Mouse (Mus musculus) thymus, adult 2 months (tissue): Measurements from ENCODE around the gene Myo1g. TPM values are rescaled to one million over a fixed set of nuclear protein-coding genes. Genes with fewer than 3 reads are reported as not detected.

Source experiments
- DNase-seq: peaks from one replicate; pipeline ENCODE4 v3.0.0; 2021
- H3K27ac ChIP-seq: fragments of 200-500 bp; 2 replicates; pipeline ENCODE4 v1.5.1; 2012; ENCODE audit warnings: low read length, control low read depth; ENCODE audit not compliant: control insufficient read depth, insufficient read depth
- H3K27me3 ChIP-seq: fragments of 200-500 bp; 2 replicates; pipeline ENCODE4 v1.6.1; 2012; ENCODE audit warnings: mild to moderate bottlenecking, low read length, moderate library complexity, mixed read lengths; ENCODE audit not compliant: control insufficient read depth, insufficient read depth
- H3K36me3 ChIP-seq: fragments of 200-500 bp; 2 replicates; pipeline ENCODE4 v1.6.1; 2012; ENCODE audit warnings: mild to moderate bottlenecking, low read length, moderate library complexity; ENCODE audit not compliant: control insufficient read depth, insufficient read depth
- H3K4me1 ChIP-seq: fragments of 200-500 bp; replicated peaks from 2 replicates; pipeline ENCODE4 v1.6.1; 2012; ENCODE audit warnings: low read length; ENCODE audit not compliant: control insufficient read depth, insufficient read depth
- H3K4me3 ChIP-seq: fragments of 200-500 bp; 2 replicates; pipeline ENCODE4 v1.5.1; 2012; ENCODE audit warnings: mild to moderate bottlenecking, low read length, control low read depth, moderate library complexity; ENCODE audit not compliant: control insufficient read depth, insufficient read depth
- CTCF ChIP-seq: fragments of 200-500 bp; IDR thresholded peaks from 2 replicates; pipeline ENCODE4 v1.5.1; 2012; ENCODE audit warnings: mild to moderate bottlenecking, control low read depth, low read length, moderate library complexity, borderline replicate concordance; ENCODE audit not compliant: control insufficient read depth, poor library complexity, insufficient read depth; ENCODE audit errors: extremely low read depth
- POLR2A ChIP-seq: fragments of 200-500 bp; IDR thresholded peaks from 2 replicates; pipeline ENCODE4 v1.6.1; 2012; ENCODE audit warnings: mild to moderate bottlenecking, low read length, control low read depth, moderate library complexity; ENCODE audit not compliant: control insufficient read depth, poor library complexity, insufficient read depth; ENCODE audit errors: extremely low read depth
- WGBS: fragments of 180-500 bp; shearing (Covaris S2); methylation state at CpG from one replicate; pipeline ENCODE4 v1.1.7; 2018; 5-methylcytosine and 5-hydroxymethylcytosine counted together
- polyA plus RNA-seq: library from polyadenylated mRNA; depleted of rRNA; stranded (reverse); fragments of >200 nt; gene quantifications from 2 replicates; pipeline ENCODE4 v1.2.3, GENCODE M21; 2012

Gene Myo1g
- polyA plus RNA-seq, 1 experiment = 216 TPM

- TF ChIP-seq POLR2A = no peak
- no peak for TF ChIP-seq CTCF
- WGBS = 50% methylated on average over 1 of the region's 1 CpGs
- Histone ChIP-seq H3K27ac (no peak overlapping the region), H3K4me1 (no peaks in the 10 kb centered on the region), H3K4me3 (no peak overlapping the region), H3K27me3 (no peaks in the 10 kb centered on the region), H3K36me3 (peaks cover 45% of the 10 kb centered on the region)
- no peak for DNase-seq
Observed at GRCm38 (mm10) chr11:6508269-6508876, 12.4 kb downstream of the Myo1g start.

- H3K36me3 ChIP-seq = peaks cover 32% of the 10 kb centered on the region
- H3K4me3 ChIP-seq = no peak overlapping the region
- WGBS = 96% methylated on average over 9 of the region's 9 CpGs
- DNase-seq = no peak
- no peaks in the 10 kb centered on the region for H3K27me3 ChIP-seq
- H3K27ac ChIP-seq = no peak overlapping the region
- no peaks in the 10 kb centered on the region for H3K4me1 ChIP-seq
- TF ChIP-seq CTCF (no peak), POLR2A (no peak)
Observed at GRCm38 (mm10) chr11:6506516-6506915, 14.2 kb downstream of the Myo1g start.

GRCm38 (mm10) chr11:6504689-6505088, 16.1 kb downstream of the Myo1g start:
- Histone ChIP-seq H3K4me3 (no peak overlapping the region), H3K27ac (no peak overlapping the region), H3K36me3 (peaks cover 15% of the 10 kb centered on the region), H3K4me1 (no peaks in the 10 kb centered on the region), H3K27me3 (no peaks in the 10 kb centered on the region)
- TF ChIP-seq POLR2A (no peak), CTCF (no peak)
- no peak for DNase-seq
- WGBS = 96% methylated on average over 6 of the region's 6 CpGs

DNA sequence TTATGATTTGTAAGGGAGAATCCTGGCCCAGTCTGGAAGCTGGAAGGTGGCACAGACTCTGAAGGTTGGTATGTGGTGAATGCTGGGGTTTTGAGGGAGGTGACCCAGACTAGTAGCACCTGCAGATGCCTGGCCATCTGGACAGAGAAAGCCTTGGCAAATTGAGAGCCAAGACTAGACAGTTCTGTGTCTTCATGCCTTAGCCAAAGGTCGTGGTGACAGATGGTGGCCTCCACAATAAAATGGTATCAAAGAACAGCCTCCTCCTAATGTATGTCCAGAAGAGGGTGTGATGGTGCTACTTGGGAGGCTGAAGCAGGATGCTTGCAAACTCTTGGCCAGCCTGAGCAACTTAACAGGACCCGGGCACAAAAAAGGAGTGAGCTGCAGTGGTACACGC, 16.5 kb downstream of the Myo1g start:
- Histone ChIP-seq H3K4me3 (no peak overlapping the region), H3K4me1 (no peaks in the 10 kb centered on the region), H3K36me3 (peaks cover 15% of the 10 kb centered on the region), H3K27ac (no peak overlapping the region), H3K27me3 (no peaks in the 10 kb centered on the region)
- WGBS = 81% methylated on average over 3 of the region's 3 CpGs
- DNase-seq = no peak
- TF ChIP-seq CTCF (no peak), POLR2A (no peak)

DNA sequence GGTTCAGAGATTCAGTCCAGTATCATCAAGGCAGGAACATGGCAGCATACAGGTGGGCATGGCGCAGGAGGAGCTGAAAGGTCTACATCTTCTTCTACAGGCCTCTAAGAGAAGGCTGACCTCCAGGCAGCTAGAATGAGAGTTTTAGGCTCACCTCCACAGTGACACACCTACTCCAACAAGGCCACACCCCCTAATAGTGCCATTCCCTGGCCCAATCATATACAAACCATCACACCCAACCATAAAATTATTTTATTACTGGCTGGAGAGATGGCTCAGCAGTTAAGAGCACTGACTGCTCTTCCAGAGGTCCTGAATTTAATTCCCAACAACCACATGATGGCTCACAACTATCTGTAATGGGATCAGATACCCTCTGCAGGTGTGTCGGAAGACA, 18.3 kb downstream of the Myo1g start:
- Histone ChIP-seq H3K27ac (no peak overlapping the region), H3K4me1 (no peaks in the 10 kb centered on the region), H3K36me3 (peaks cover 6% of the 10 kb centered on the region), H3K4me3 (no peak overlapping the region), H3K27me3 (no peaks in the 10 kb centered on the region)
- no peak for DNase-seq
- WGBS = 100% methylated on average over 2 of the region's 2 CpGs
- TF ChIP-seq POLR2A (no peak), CTCF (no peak)

DNA sequence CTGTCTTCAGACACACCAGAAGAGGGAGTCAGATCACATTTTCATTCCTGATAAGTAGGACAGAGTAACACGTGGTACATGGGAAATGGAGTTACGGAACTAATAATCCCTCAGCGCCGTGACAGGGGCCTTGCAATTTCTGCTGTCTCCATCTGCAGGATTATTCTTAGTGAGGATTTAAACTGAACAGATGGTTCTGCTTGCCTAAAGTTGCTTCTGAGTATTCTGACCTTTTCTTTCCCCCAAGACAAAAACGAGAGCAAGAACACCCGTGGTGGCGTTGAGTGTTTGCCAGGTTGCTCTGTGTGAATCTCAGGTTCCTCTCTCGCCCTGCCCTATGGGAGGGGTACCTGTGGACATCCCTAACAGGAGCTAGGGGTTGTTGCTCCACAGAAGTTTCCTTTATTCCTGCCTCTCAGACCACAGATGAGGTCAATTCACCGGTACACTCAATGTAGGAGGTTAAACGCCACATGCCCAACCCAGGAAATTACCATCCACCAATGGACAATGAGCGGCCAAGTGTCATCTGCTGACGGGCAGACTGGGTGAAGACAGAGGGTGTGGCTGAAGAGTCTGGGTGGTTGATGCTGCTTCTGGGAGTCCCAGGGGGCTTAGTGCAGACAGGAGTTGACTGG, 23.3 kb downstream of the Myo1g start:
- H3K36me3 ChIP-seq = no peaks in the 10 kb centered on the region
- WGBS = 55% methylated on average over 12 of the region's 12 CpGs
- H3K27me3 ChIP-seq = no peaks in the 10 kb centered on the region
- DNase-seq = no peak
- no peaks in the 10 kb centered on the region for H3K4me1 ChIP-seq
- TF ChIP-seq CTCF (no peak), POLR2A (no peak)
- H3K4me3 ChIP-seq = no peak overlapping the region
- H3K27ac ChIP-seq = no peak overlapping the region

DNA sequence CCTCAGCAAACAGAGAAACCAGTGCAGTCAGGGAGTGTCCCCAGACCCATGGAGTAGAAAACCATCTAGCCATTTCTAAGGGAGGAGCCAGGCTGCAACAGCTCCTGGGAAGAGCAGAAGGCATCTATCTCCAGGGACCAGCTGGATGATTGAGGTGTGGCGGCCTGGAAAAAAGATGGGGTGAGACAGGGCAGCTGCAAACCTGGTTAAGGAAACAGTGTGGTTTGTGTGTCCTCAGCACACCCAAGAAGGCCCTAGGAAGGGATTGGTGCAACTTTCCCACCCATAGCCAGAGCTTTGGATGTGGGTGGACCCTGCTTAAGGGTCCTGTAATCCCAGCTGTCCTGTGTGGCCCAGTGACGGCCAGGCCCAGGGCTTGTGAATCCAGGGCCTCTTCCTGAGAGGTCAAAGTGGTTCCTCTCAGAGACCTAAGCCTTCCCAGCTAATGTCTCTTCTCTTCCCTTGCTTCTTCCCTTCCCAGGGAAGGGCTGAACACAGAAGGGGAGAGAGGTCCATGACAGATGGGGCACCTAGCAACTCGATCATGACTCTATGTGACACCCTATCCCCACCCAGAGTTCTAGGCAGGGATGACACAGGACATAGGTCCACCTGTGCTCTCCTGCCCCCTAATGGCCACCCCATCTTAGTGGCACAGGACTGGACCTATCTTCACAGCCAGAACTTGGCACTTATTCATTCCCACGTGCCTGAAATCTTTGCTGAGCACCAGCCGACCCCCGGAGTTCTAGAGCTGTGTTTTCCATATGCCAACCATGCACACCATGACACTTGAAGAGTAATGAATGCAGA, 30.9 kb downstream of the Myo1g start:
- WGBS = 56% methylated on average over 6 of the region's 6 CpGs
- H3K27ac ChIP-seq = no peak overlapping the region
- DNase-seq = peak; percentile 54
- no peaks in the 10 kb centered on the region for H3K27me3 ChIP-seq
- no peak overlapping the region for H3K4me3 ChIP-seq
- H3K4me1 ChIP-seq = no peaks in the 10 kb centered on the region
- H3K36me3 ChIP-seq = no peaks in the 10 kb centered on the region
- no peak for TF ChIP-seq POLR2A
- no peak for TF ChIP-seq CTCF
